Mouse (Mus musculus): ENCODE results near the gene Hoxc11. TPM values are rescaled to one million over a fixed set of nuclear protein-coding genes. Genes with fewer than 3 reads are reported as not detected.
A peak's percentile ranks its signal among the peaks of the same experiment; 100 is the strongest.

Gene Hoxc11
- total and polyA plus RNA-seq, 3 experiments, result not detected

DNA sequence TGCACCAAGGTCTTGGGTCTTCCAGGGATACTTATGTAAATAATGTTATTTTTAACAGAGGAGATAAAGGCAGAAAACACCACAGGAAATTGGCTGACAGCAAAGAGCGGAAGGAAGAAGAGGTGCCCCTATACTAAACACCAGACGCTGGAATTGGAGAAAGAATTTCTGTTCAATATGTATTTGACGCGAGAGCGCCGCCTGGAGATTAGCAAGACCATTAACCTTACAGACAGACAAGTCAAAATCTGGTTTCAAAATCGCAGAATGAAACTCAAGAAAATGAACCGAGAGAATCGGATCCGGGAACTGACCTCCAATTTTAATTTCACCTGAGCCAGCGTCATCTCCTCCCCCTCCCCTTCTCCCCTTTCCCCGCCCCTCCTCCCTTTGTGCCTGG, 16.5 kb downstream of the Hoxc11 start:
- dilution Hi-C loops (cut with MboI; ENCODE audit: extremely low pct_ligation_motif_present, extremely low pct_unique_long_range_greater_than_20kb, low sequenced_read_pairs), result no loop called here
- TF ChIP-seq PAX5 (IDR thresholded peaks at IDR 0.05; ENCODE audit: low read length), result no peak
- no peak for TF ChIP-seq USF2 (conservative IDR thresholded peaks at IDR 0.05; ENCODE audit: low read depth, low read length)
- no peak for TF ChIP-seq ZNF384 (IDR thresholded peaks at IDR 0.05; ENCODE audit: low read depth, low read length)
- TF ChIP-seq RCOR1 (conservative IDR thresholded peaks at IDR 0.05; ENCODE audit: low read depth, low read length), result no peak
- TF ChIP-seq RAD21 (IDR thresholded peaks at IDR 0.05; ENCODE audit: low read depth, low read length), result peak; percentile 60
- TF ChIP-seq ZKSCAN1 (IDR thresholded peaks at IDR 0.05; ENCODE audit: borderline replicate concordance, low read depth, low read length), result no peak
- TF ChIP-seq IRF4 (IDR thresholded peaks at IDR 0.05; ENCODE audit: low read depth, low read length), result peak; percentile 73
- TF ChIP-seq BHLHE40 (IDR thresholded peaks at IDR 0.05; ENCODE audit: low read depth, low read length), result no peak
- TF ChIP-seq ZMIZ1 (IDR thresholded peaks at IDR 0.05; ENCODE audit: low read depth, low read length), result no peak
- no peak for TF ChIP-seq NRF1 (IDR thresholded peaks at IDR 0.05; ENCODE audit: low read depth, low read length)
- peak; percentile 29 to 78; a peak in 3 of 4 replicates for TF ChIP-seq CTCF (conservative IDR thresholded peaks at IDR 0.05 in 1 of 2, IDR thresholded peaks at IDR 0.05 in 1 of 2; ENCODE audit: low read depth in 2 of 2, low read length in 2 of 2)
- TF ChIP-seq SMC3 (IDR thresholded peaks at IDR 0.05; ENCODE audit: low read depth, low read length), result peak; percentile 67
- no peak for TF ChIP-seq POLR2A (IDR thresholded peaks at IDR 0.05; ENCODE audit: low read depth, low read length)
- no peak for TF ChIP-seq KAT2A (IDR thresholded peaks at IDR 0.05; ENCODE audit: insufficient replicate concordance, low read length)
- no peak for TF ChIP-seq MAZ (IDR thresholded peaks at IDR 0.05; ENCODE audit: low read depth, low read length)
- TF ChIP-seq SIN3A (IDR thresholded peaks at IDR 0.05; ENCODE audit: low read length), result no peak
- no peak for TF ChIP-seq ZC3H11A (IDR thresholded peaks at IDR 0.05; ENCODE audit: low read depth, low read length)

DNA sequence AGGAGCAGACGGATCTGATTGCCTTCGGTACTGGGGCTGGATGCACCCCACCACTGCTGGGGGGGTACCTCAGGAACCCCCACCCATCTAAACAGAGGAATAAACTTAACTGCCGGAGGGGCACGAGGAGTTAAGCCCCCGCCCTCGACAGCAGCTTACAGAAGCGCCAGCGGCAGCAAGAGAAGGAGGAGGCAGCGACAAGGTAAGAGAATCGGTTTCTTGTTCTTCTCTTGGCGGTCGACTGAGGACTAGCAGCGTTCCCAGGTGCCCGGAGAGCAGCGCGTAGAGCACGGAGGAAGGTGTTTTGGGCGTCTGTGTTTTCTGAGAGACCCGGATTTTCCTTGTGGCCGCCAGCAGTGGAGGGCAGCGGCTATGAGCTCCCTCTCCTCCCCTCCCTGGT, 18.0 kb downstream of the Hoxc11 start:
- Histone ChIP-seq H3K27ac (ENCODE audit: insufficient read depth, low read depth) (no peak overlapping the region), H3K27me3 (replicated peaks) (peaks cover 95% of the 10 kb centered on the region), H3K4me2 (ENCODE audit: insufficient read depth, low read depth, poor library complexity, severe bottlenecking) (peak overlapping the region; percentile 0; the same call in 1 of the 2 replicates), H3K9ac (ENCODE audit: insufficient read depth, low read depth) (no peak overlapping the region), H3K4me3 (replicated peaks in 1 of 3; ENCODE audit: low read depth in 2 of 3, low read length in 2 of 3, poor library complexity in 1 of 3) (no peak overlapping the region), H3K36me3 (replicated peaks in 1 of 2; ENCODE audit: control insufficient read depth in 1 of 2, insufficient read depth in 1 of 2, low read length in 1 of 2) (no peaks in the 10 kb centered on the region), H3K9me3 (replicated peaks; ENCODE audit: low read length) (no peaks in the 10 kb centered on the region), H3K4me1 (ENCODE audit: control insufficient read depth in 1 of 2, insufficient read depth in 2 of 2) (peaks cover 5 to 8% of the 10 kb centered on the region in 2 experiments), H3K79me2 (replicated peaks; ENCODE audit: control insufficient read depth, extremely low read depth, insufficient read depth, poor library complexity, severe bottlenecking) (no peaks in the 10 kb centered on the region)
- TF ChIP-seq POLR2A (IDR thresholded peaks at IDR 0.05; ENCODE audit: low read depth, low read length) (no peak), UBTF (IDR thresholded peaks at IDR 0.05; ENCODE audit: low read depth, low read length) (no peak), RCOR1 (conservative IDR thresholded peaks at IDR 0.05; ENCODE audit: low read depth, low read length) (no peak), IRF4 (IDR thresholded peaks at IDR 0.05; ENCODE audit: low read depth, low read length) (no peak), GABPA (IDR thresholded peaks at IDR 0.05; ENCODE audit: insufficient replicate concordance, low read depth, low read length) (no peak), NRF1 (IDR thresholded peaks at IDR 0.05; ENCODE audit: low read depth, low read length) (no peak), MAZ (IDR thresholded peaks at IDR 0.05; ENCODE audit: low read depth, low read length) (no peak), USF1 (IDR thresholded peaks at IDR 0.05; ENCODE audit: low read depth, low read length) (no peak), SIN3A (IDR thresholded peaks at IDR 0.05; ENCODE audit: low read length) (no peak), EP300 (IDR thresholded peaks at IDR 0.05; ENCODE audit: low read length) (no peak), ELF1 (IDR thresholded peaks at IDR 0.05; ENCODE audit: low read depth, low read length) (no peak), PAX5 (IDR thresholded peaks at IDR 0.05; ENCODE audit: low read length) (no peak), CTCF (conservative IDR thresholded peaks at IDR 0.05 in 1 of 2, IDR thresholded peaks at IDR 0.05 in 1 of 2; ENCODE audit: low read depth in 2 of 2, low read length in 2 of 2) (no peak), MYC (IDR thresholded peaks at IDR 0.05; ENCODE audit: low read depth, low read length) (no peak), KAT2A (IDR thresholded peaks at IDR 0.05; ENCODE audit: insufficient replicate concordance, low read length) (no peak), ETS1 (conservative IDR thresholded peaks at IDR 0.05; ENCODE audit: low read depth, low read length) (no peak)
- dilution Hi-C loops (cut with MboI; ENCODE audit: extremely low pct_ligation_motif_present, extremely low pct_unique_long_range_greater_than_20kb, low sequenced_read_pairs), result no loop called here
- in situ Hi-C loops (cut with MboI; ENCODE audit: low pct_ligation_motif_present, low pct_unique_long_range_greater_than_20kb, low sequenced_read_pairs), result no loop called here
- DNase-seq (ENCODE audit: extremely low read depth), result no peak

More for the DNA sequence above, 16.5 kb downstream of the Hoxc11 start:
- Histone ChIP-seq H3K4me1 (ENCODE audit: control insufficient read depth in 1 of 2, insufficient read depth in 2 of 2) (peaks cover 9 to 17% of the 10 kb centered on the region in 2 experiments), H3K79me2 (replicated peaks; ENCODE audit: control insufficient read depth, extremely low read depth, insufficient read depth, poor library complexity, severe bottlenecking) (no peaks in the 10 kb centered on the region), H3K27me3 (replicated peaks) (peaks cover 93% of the 10 kb centered on the region), H3K36me3 (replicated peaks in 1 of 2; ENCODE audit: control insufficient read depth in 1 of 2, insufficient read depth in 1 of 2, low read length in 1 of 2) (no peaks in the 10 kb centered on the region), H3K4me2 (ENCODE audit: insufficient read depth, low read depth, poor library complexity, severe bottlenecking) (peak overlapping the region; percentile 90), H3K27ac (ENCODE audit: insufficient read depth, low read depth) (no peak overlapping the region), H3K4me3 (replicated peaks in 1 of 3; ENCODE audit: low read depth in 2 of 3, low read length in 2 of 3, poor library complexity in 1 of 3) (no peak overlapping the region), H3K9me3 (replicated peaks; ENCODE audit: low read length) (no peaks in the 10 kb centered on the region), H3K9ac (ENCODE audit: insufficient read depth, low read depth) (no peak overlapping the region)
- in situ Hi-C loops (cut with MboI; ENCODE audit: low pct_ligation_motif_present, low pct_unique_long_range_greater_than_20kb, low sequenced_read_pairs), result no loop called here
- DNase-seq (ENCODE audit: extremely low read depth), result peak; percentile 71
